Mouse (Mus musculus) neural tube, embryonic 11.5 days (tissue): ENCODE measurements at regions not wholly inside any gene's neighbourhood (a gene's known extent, or its start where the extent isn't known, plus 50 kb on each side); places are given as distances from the start of the nearest gene placed in this dataset.
A peak's percentile ranks its signal among the peaks of the same experiment; 100 is the strongest.

Experiments used
- ATAC-seq: fragments of 200-750 bp; cut with Nextera tagmentation; 2 replicates; pipeline ENCODE4 v1.8.0; 2017; ENCODE audit warnings: moderate number of reproducible peaks, mild to moderate bottlenecking, moderate TSS enrichment, moderate library complexity; ENCODE audit not compliant: insufficient read depth, low FRiP score, low TSS enrichment
- DNase-seq: peaks from one replicate; pipeline ENCODE4 v3.0.0-alpha.2; 2015; ENCODE audit warnings: low spot score
- H3K27ac ChIP-seq: fragments of 300-500 bp; sonication (generic); 2 replicates; pipeline ENCODE4 v1.5.1; 2014; ENCODE audit warnings: low read depth, mild to moderate bottlenecking, low read length
- H3K27me3 ChIP-seq: fragments of 300-500 bp; sonication (generic); 2 replicates; pipeline ENCODE4 v1.6.1; 2014; ENCODE audit warnings: mild to moderate bottlenecking, low read length, mixed read lengths; ENCODE audit not compliant: control insufficient read depth, insufficient read depth
- H3K36me3 ChIP-seq: fragments of 300-500 bp; sonication (generic); 2 replicates; pipeline ENCODE4 v1.6.1; 2014; ENCODE audit warnings: mild to moderate bottlenecking, low read length, moderate library complexity, mixed read lengths; ENCODE audit not compliant: control insufficient read depth, insufficient read depth
- H3K4me1 ChIP-seq: fragments of 300-500 bp; sonication (generic); 2 replicates; pipeline ENCODE4 v1.6.1; 2014; ENCODE audit warnings: low read length, mixed read lengths; ENCODE audit not compliant: control insufficient read depth, insufficient read depth
- H3K4me2 ChIP-seq: fragments of 300-500 bp; sonication (generic); 2 replicates; pipeline ENCODE4 v1.6.1; 2014; ENCODE audit warnings: low read depth, mild to moderate bottlenecking, moderate library complexity
- H3K4me3 ChIP-seq: fragments of 300-500 bp; sonication (generic); 2 replicates; pipeline ENCODE4 v1.5.1; 2014; ENCODE audit warnings: low read depth, low read length
- H3K9ac ChIP-seq: fragments of 300-500 bp; sonication (generic); 2 replicates; pipeline ENCODE4 v1.6.1; 2014; ENCODE audit warnings: mild to moderate bottlenecking, low read length
- H3K9me3 ChIP-seq: fragments of 300-500 bp; sonication (generic); 2 replicates; pipeline ENCODE4 v1.6.1; 2016; ENCODE audit warnings: low read length; ENCODE audit not compliant: control insufficient read depth
- WGBS: fragments of 180-500 bp; shearing (Covaris S2); extraction: QIAGEN DNeasy Blood & Tissue Kit; methylation state at CpG from one replicate; pipeline ENCODE4 v1.1.7; 2014; 5-methylcytosine and 5-hydroxymethylcytosine counted together

- ATAC-seq: no peak
- Histone ChIP-seq H3K27me3 (no peaks in the 10 kb centered on the region), H3K4me1 (no peaks in the 10 kb centered on the region), H3K4me2 (no peak overlapping the region), H3K9ac (no peak overlapping the region), H3K4me3 (no peak overlapping the region), H3K9me3 (no peaks in the 10 kb centered on the region), H3K27ac (no peak overlapping the region), H3K36me3 (no peaks in the 10 kb centered on the region)
- WGBS: 87% methylated on average over 6 of the region's 6 CpGs
- no peak for DNase-seq
These were observed 112.1 kb upstream of the Foxd3 start for GRCm38 (mm10) chr4:99544014-99544413.

GRCm38 (mm10) chr4:99545742-99546141, 110.4 kb upstream of the Foxd3 start:
- H3K4me3 ChIP-seq: no peak overlapping the region
- DNase-seq: no peak
- H3K36me3 ChIP-seq: no peaks in the 10 kb centered on the region

GRCm38 (mm10) chr4:99557963-99558362, 98.1 kb upstream of the Foxd3 start:
- Histone ChIP-seq H3K9me3 (no peaks in the 10 kb centered on the region), H3K4me1 (no peaks in the 10 kb centered on the region), H3K36me3 (no peaks in the 10 kb centered on the region), H3K27ac (no peak overlapping the region), H3K9ac (no peak overlapping the region), H3K27me3 (peaks cover 2% of the 10 kb centered on the region; the same call in 1 of the 2 replicates), H3K4me2 (no peak overlapping the region), H3K4me3 (no peak overlapping the region)
- ATAC-seq (no peak), DNase-seq (no peak)
- 57% methylated on average over 5 of the region's 5 CpGs for WGBS

More at GRCm38 (mm10) chr4:99545742-99546141, 110.4 kb upstream of the Foxd3 start:
- WGBS: 31% methylated on average over 3 of the region's 3 CpGs
- Histone ChIP-seq H3K9me3 (no peaks in the 10 kb centered on the region), H3K4me1 (no peaks in the 10 kb centered on the region), H3K4me2 (no peak overlapping the region), H3K27ac (no peak overlapping the region), H3K9ac (no peak overlapping the region), H3K27me3 (no peaks in the 10 kb centered on the region)
- ATAC-seq: no peak

- H3K27me3 ChIP-seq: peaks cover 2% of the 10 kb centered on the region; the same call in 1 of the 2 replicates
These were observed 95.5 kb upstream of the Foxd3 start for GRCm38 (mm10) chr4:99560604-99561003.

GRCm38 (mm10) chr4:99561506-99561937, 94.6 kb upstream of the Foxd3 start:
- H3K27ac ChIP-seq: no peak overlapping the region
- no peak overlapping the region for H3K4me2 ChIP-seq
- H3K36me3 ChIP-seq: no peaks in the 10 kb centered on the region
- H3K4me1 ChIP-seq: no peaks in the 10 kb centered on the region
- H3K9ac ChIP-seq: no peak overlapping the region
- DNase-seq (peak; percentile 52), ATAC-seq (no peak)
- no peaks in the 10 kb centered on the region for H3K9me3 ChIP-seq
- peaks cover 2% of the 10 kb centered on the region; the same call in 1 of the 2 replicates for H3K27me3 ChIP-seq
- H3K4me3 ChIP-seq: no peak overlapping the region
- 8% methylated on average over 6 of the region's 6 CpGs for WGBS

More at GRCm38 (mm10) chr4:99560604-99561003, 95.5 kb upstream of the Foxd3 start:
- no peaks in the 10 kb centered on the region for H3K4me1 ChIP-seq
- H3K27ac ChIP-seq: no peak overlapping the region
- no peak overlapping the region for H3K4me3 ChIP-seq
- 29% methylated on average over 8 of the region's 8 CpGs for WGBS
- no peaks in the 10 kb centered on the region for H3K36me3 ChIP-seq
- ATAC-seq (no peak), DNase-seq (no peak)
- H3K9me3 ChIP-seq: no peaks in the 10 kb centered on the region
- no peak overlapping the region for H3K4me2 ChIP-seq
- H3K9ac ChIP-seq: no peak overlapping the region

GRCm38 (mm10) chr4:99565401-99565800, 90.7 kb upstream of the Foxd3 start:
- WGBS: 91% methylated on average over 9 of the region's 9 CpGs
- Histone ChIP-seq H3K27me3 (peaks cover 2% of the 10 kb centered on the region; the same call in 1 of the 2 replicates), H3K4me2 (no peak overlapping the region), H3K36me3 (no peaks in the 10 kb centered on the region), H3K9ac (no peak overlapping the region), H3K4me1 (no peaks in the 10 kb centered on the region), H3K4me3 (no peak overlapping the region), H3K27ac (no peak overlapping the region), H3K9me3 (no peaks in the 10 kb centered on the region)
- DNase-seq: no peak
- no peak for ATAC-seq

- ATAC-seq (peak; percentile 21; the same call in 1 of the 2 replicates), DNase-seq (peak; percentile 60)
- Histone ChIP-seq H3K36me3 (no peaks in the 10 kb centered on the region), H3K27me3 (peaks cover 6% of the 10 kb centered on the region; the same call in 1 of the 2 replicates), H3K27ac (0 out of 2 replicates have a peak overlapping the region, but pooled peaks have one; percentile 42), H3K4me2 (peak overlapping the region; percentile 54), H3K4me3 (peak overlapping the region; percentile 22), H3K9ac (peak overlapping the region; percentile 29), H3K4me1 (peaks cover 11% of the 10 kb centered on the region), H3K9me3 (no peaks in the 10 kb centered on the region)
- 2% methylated on average over 33 of the region's 33 CpGs for WGBS
These were observed 83.1 kb upstream of the Foxd3 start for GRCm38 (mm10) chr4:99572841-99573642.

GRCm38 (mm10) chr4:99574021-99574531, 82.0 kb upstream of the Foxd3 start:
- Histone ChIP-seq H3K4me3 (no peak overlapping the region), H3K27ac (no peak overlapping the region), H3K36me3 (no peaks in the 10 kb centered on the region), H3K9ac (no peak overlapping the region), H3K4me1 (peaks cover 11% of the 10 kb centered on the region), H3K9me3 (no peaks in the 10 kb centered on the region), H3K27me3 (peaks cover 6% of the 10 kb centered on the region; the same call in 1 of the 2 replicates), H3K4me2 (no peak overlapping the region)
- WGBS: 24% methylated on average over 11 of the region's 11 CpGs
- ATAC-seq (peak; percentile 78), DNase-seq (peak; percentile 71)
